Mouse (Mus musculus): ENCODE measurements around the gene Fiz1. TPM values are rescaled to one million over a fixed set of nuclear protein-coding genes. Genes with fewer than 3 reads are reported as not detected.

Gene Fiz1
- polyA plus RNA-seq, 1 experiment from 2014 or later, result 31.2 TPM

GRCm38 (mm10) chr7:4996003-4996895 lies 18.2 kb downstream of the Fiz1 start, which contains the start of gene Zfp579:
Gene Zfp579, minus strand, starts transcription at chr7:4996158.
- peak within 1 kb of the TSS; percentile 73 for H3K4me2 ChIP-seq
- H3K27me3 ChIP-seq (replicated peaks), result peaks cover 31% of the 10 kb centered on the region
- peaks cover 32% of the 10 kb centered on the region for H3K36me3 ChIP-seq
- 5% methylated on average over 18 of the region's 26 CpGs for WGBS
- H3K27ac ChIP-seq (ENCODE audit: poor library complexity, severe bottlenecking), result peak within 1 kb of the TSS; percentile 68
- H3K9ac ChIP-seq, result peak within 1 kb of the TSS; percentile 79
- peak within 1 kb of the TSS; percentile 60 for H3K4me3 ChIP-seq
- ATAC-seq (ENCODE audit: insufficient number of reproducible peaks, low FRiP score), result peak; percentile 81
- H3K4me1 ChIP-seq (replicated peaks), result peaks cover 28% of the 10 kb centered on the region
- H3K9me3 ChIP-seq (replicated peaks), result no peaks in the 10 kb centered on the region; the same call in 1 of the 2 replicates

GRCm38 (mm10) chr7:4995268-4996002 lies 19.1 kb downstream of the Fiz1 start:
- Histone ChIP-seq H3K27ac (ENCODE audit: poor library complexity, severe bottlenecking) (0 out of 2 replicates have a peak overlapping the region, but pooled peaks have one; percentile 68), H3K9ac (peak overlapping the region; percentile 79), H3K9me3 (replicated peaks) (peaks cover 4% of the 10 kb centered on the region; the same call in 1 of the 2 replicates), H3K4me3 (peak overlapping the region; percentile 60), H3K27me3 (replicated peaks) (peaks cover 31% of the 10 kb centered on the region), H3K36me3 (peaks cover 35% of the 10 kb centered on the region), H3K4me2 (peak overlapping the region; percentile 73), H3K4me1 (replicated peaks) (peaks cover 28% of the 10 kb centered on the region)
- ATAC-seq (ENCODE audit: insufficient number of reproducible peaks, low FRiP score), result no peak; the same call in none of the 2 replicates
- WGBS, result 5% methylated on average over 19 of the region's 19 CpGs

DNA sequence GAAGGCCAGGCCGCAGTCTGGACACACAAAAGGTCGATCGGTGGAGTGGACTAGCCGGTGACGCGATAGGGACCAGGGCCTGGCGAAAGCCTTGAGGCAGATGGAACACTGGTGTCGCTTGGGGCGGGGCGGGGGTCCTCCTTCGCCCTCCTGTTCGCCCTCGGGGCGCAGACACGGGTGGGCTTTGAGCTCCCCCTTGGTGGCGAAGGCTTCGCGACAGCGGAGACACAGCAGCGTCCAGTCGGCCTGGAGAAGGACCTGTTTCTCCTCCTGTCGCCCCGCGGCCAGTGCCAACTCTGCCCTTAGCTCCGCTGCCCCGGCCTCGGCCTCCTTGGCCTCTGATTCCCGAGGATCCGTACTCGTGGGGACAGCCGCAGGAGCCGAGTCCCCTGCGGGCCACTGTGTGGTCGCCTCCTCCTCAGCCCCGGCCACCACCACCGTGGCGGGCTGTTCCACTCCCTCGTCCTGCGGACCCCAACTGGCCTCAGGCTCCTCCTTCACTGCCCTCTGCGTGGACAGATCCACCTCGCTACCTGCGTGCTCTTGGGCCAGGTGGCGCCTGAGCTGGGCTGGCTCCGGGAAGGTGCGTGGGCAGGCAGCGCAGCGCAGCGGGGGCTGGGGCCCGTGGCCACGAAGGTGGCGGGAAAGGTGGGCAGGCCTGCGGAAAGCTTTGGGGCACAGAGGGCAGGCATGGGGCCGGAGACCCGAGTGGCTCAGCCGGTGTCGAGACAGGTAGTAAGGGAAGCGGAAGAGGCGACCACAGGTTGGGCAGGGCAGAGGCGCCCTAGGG lies 20.3 kb downstream of the Fiz1 start:
- no peak for ATAC-seq (ENCODE audit: insufficient number of reproducible peaks, low FRiP score)
- Histone ChIP-seq H3K4me2 (peak overlapping the region; percentile 73), H3K27me3 (replicated peaks) (peaks cover 31% of the 10 kb centered on the region), H3K9me3 (replicated peaks) (peaks cover 4% of the 10 kb centered on the region; the same call in 1 of the 2 replicates), H3K4me3 (peak overlapping the region; percentile 60), H3K27ac (ENCODE audit: poor library complexity, severe bottlenecking) (no peak overlapping the region), H3K9ac (peak overlapping the region; percentile 11), H3K4me1 (replicated peaks) (peaks cover 28% of the 10 kb centered on the region), H3K36me3 (peaks cover 36% of the 10 kb centered on the region)
- WGBS, result 35% methylated on average over 58 of the region's 59 CpGs

DNA sequence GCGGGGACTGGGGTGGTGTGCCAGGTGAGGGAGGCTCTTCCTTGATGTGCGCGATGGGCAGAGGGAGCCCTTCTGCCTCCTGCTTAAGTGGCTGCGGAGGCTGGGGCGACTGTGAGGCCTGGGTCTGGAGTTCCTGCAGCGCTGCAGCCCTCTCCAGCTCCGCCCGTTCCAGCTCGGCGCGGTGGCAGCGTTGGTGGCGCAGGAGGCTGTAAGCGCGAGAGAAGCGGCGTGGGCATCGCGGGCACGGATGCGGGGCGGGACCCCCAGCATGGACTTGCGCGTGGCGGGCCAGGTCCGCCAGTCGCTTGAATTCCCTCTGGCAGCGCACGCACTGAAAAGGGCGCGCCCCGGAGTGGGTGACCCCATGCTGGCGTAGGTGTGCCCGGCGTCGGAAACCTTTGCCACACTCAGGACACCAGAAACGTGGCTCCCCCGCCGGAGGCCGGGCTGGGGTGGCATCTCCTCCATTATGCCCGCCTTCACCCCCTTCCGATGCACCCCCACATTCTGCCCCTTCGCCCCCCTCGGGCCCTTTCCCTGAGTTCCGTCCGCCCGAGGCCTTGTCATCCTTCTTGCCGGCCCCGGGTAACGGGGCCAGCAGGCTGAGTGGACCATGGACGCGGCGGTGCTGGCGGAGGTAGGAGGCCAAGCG lies 21.0 kb downstream of the Fiz1 start:
- peaks cover 4% of the 10 kb centered on the region; the same call in 1 of the 2 replicates for H3K9me3 ChIP-seq (replicated peaks)
- peaks cover 36% of the 10 kb centered on the region for H3K36me3 ChIP-seq
- H3K9ac ChIP-seq, result peak overlapping the region; percentile 11
- peak overlapping the region; percentile 60 for H3K4me3 ChIP-seq
- H3K27ac ChIP-seq (ENCODE audit: poor library complexity, severe bottlenecking), result no peak overlapping the region
- no peak for ATAC-seq (ENCODE audit: insufficient number of reproducible peaks, low FRiP score)
- H3K4me2 ChIP-seq, result peak overlapping the region; percentile 73
- H3K27me3 ChIP-seq (replicated peaks), result peaks cover 31% of the 10 kb centered on the region
- 25% methylated on average over 54 of the region's 55 CpGs for WGBS
- peaks cover 28% of the 10 kb centered on the region for H3K4me1 ChIP-seq (replicated peaks)

- Histone ChIP-seq H3K9ac (no peak overlapping the region), H3K4me2 (no peak overlapping the region), H3K27ac (ENCODE audit: poor library complexity, severe bottlenecking) (no peak overlapping the region), H3K9me3 (replicated peaks) (peaks cover 4% of the 10 kb centered on the region; the same call in 1 of the 2 replicates), H3K36me3 (peaks cover 23% of the 10 kb centered on the region), H3K4me3 (no peak overlapping the region), H3K27me3 (replicated peaks) (peaks cover 21% of the 10 kb centered on the region), H3K4me1 (replicated peaks) (no peaks in the 10 kb centered on the region)
- no peak for ATAC-seq (ENCODE audit: insufficient number of reproducible peaks, low FRiP score)
- 27% methylated on average over 2 of the region's 2 CpGs for WGBS
These were observed 26.2 kb downstream of the Fiz1 start for GRCm38 (mm10) chr7:4988250-4988649.

DNA sequence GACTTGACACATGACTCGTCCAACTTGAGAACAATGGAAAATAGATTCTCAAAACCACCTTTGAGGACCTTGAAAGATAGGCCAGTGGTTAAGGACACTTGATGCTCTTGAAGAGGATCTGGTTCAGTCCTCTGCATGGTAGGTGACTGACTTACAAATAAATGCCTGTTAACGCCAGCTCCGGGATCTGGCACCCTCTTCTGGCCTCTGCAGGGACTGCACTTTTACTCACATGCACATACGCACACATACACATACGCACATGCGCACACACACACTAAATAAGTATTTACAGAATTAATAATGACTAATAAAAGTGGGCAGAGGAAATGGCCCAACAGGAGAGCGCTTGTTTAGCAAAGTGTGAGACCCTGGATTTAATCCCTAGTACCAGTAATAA lies 37.7 kb downstream of the Fiz1 start:
- Histone ChIP-seq H3K36me3 (no peaks in the 10 kb centered on the region), H3K4me2 (no peak overlapping the region), H3K9ac (no peak overlapping the region), H3K4me3 (no peak overlapping the region), H3K27ac (ENCODE audit: poor library complexity, severe bottlenecking) (no peak overlapping the region), H3K27me3 (replicated peaks) (no peaks in the 10 kb centered on the region), H3K9me3 (replicated peaks) (no peaks in the 10 kb centered on the region), H3K4me1 (replicated peaks) (peaks cover 16% of the 10 kb centered on the region)
- ATAC-seq (ENCODE audit: insufficient number of reproducible peaks, low FRiP score), result no peak
- 81% methylated on average over 7 of the region's 7 CpGs for WGBS

DNA sequence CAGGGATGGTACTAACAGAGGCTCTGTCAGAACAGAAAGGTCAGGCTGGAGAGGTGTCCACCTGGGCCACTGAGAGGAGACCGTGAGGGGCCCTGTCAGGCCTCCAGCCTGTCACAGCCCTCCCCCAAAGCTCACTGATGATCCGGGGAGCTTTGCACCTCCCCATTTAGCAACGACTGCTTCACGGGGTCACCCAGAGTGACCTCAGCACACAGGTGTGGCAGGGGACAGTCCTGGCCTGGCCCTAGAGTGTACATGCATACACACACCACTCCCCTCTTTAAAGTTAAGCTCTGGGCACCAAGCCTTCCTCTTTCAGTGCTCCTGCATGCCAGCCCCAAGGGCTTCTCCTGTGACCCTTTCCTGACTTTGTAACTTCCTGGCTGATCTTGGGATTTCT lies 39.0 kb downstream of the Fiz1 start:
- no peaks in the 10 kb centered on the region for H3K36me3 ChIP-seq
- peaks cover 16% of the 10 kb centered on the region for H3K4me1 ChIP-seq (replicated peaks)
- no peak overlapping the region for H3K27ac ChIP-seq (ENCODE audit: poor library complexity, severe bottlenecking)
- H3K4me3 ChIP-seq, result no peak overlapping the region
- WGBS, result 43% methylated on average over 4 of the region's 4 CpGs
- H3K9me3 ChIP-seq (replicated peaks), result no peaks in the 10 kb centered on the region
- no peak overlapping the region for H3K9ac ChIP-seq
- no peak for ATAC-seq (ENCODE audit: insufficient number of reproducible peaks, low FRiP score)
- no peaks in the 10 kb centered on the region for H3K27me3 ChIP-seq (replicated peaks)
- H3K4me2 ChIP-seq, result no peak overlapping the region

GRCm38 (mm10) chr7:4972321-4973047 lies 42.0 kb downstream of the Fiz1 start:
- no peak overlapping the region for H3K9ac ChIP-seq

DNA sequence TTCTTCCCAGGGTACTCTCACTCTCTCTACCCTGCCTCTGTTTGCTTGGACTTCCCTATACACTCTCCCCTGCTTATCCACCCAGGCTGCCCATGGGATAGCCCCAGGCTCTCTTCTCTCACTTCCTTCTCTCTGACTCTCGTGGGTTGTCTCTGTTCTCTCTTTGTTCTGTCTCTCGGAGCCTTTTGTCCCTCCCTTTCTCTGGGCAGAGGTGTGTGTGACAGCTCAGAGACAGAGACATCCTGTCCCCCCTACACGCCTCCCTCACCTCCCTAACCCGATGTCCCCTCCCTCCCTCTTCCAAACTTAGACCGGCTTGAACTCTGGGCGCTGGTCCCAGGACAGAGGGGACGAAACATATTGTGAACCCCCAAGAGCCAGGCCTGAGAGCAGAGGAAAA lies 42.8 kb downstream of the Fiz1 start:
- Histone ChIP-seq H3K36me3 (no peaks in the 10 kb centered on the region), H3K4me2 (no peak overlapping the region), H3K27ac (ENCODE audit: poor library complexity, severe bottlenecking) (0 out of 2 replicates have a peak overlapping the region, but pooled peaks have one; percentile 14), H3K9me3 (replicated peaks) (no peaks in the 10 kb centered on the region), H3K4me3 (no peak overlapping the region), H3K4me1 (replicated peaks) (peaks cover 12% of the 10 kb centered on the region), H3K9ac (no peak overlapping the region), H3K27me3 (replicated peaks) (no peaks in the 10 kb centered on the region)
- ATAC-seq (ENCODE audit: insufficient number of reproducible peaks, low FRiP score), result no peak
- WGBS, result 11% methylated on average over 7 of the region's 7 CpGs

More at GRCm38 (mm10) chr7:4972321-4973047, 42.0 kb downstream of the Fiz1 start:
- H3K4me1 ChIP-seq (replicated peaks), result peaks cover 12% of the 10 kb centered on the region
- ATAC-seq (ENCODE audit: insufficient number of reproducible peaks, low FRiP score), result peak; percentile 74
- H3K4me3 ChIP-seq, result no peak overlapping the region
- H3K27me3 ChIP-seq (replicated peaks), result no peaks in the 10 kb centered on the region
- 0 out of 2 replicates have a peak overlapping the region, but pooled peaks have one; percentile 41 for H3K27ac ChIP-seq (ENCODE audit: poor library complexity, severe bottlenecking)
- WGBS, result 42% methylated on average over 18 of the region's 18 CpGs
- H3K9me3 ChIP-seq (replicated peaks), result no peaks in the 10 kb centered on the region
- H3K36me3 ChIP-seq, result no peaks in the 10 kb centered on the region
- H3K4me2 ChIP-seq, result no peak overlapping the region
